Mouse (Mus musculus) cerebellum, adult 8-10 months (tissue): ENCODE measurements around the gene Gpr89.

Source experiments
- DNase-seq: peaks from one replicate; pipeline ENCODE4 v3.0.0; 2022

Gpr89 gene

DNA sequence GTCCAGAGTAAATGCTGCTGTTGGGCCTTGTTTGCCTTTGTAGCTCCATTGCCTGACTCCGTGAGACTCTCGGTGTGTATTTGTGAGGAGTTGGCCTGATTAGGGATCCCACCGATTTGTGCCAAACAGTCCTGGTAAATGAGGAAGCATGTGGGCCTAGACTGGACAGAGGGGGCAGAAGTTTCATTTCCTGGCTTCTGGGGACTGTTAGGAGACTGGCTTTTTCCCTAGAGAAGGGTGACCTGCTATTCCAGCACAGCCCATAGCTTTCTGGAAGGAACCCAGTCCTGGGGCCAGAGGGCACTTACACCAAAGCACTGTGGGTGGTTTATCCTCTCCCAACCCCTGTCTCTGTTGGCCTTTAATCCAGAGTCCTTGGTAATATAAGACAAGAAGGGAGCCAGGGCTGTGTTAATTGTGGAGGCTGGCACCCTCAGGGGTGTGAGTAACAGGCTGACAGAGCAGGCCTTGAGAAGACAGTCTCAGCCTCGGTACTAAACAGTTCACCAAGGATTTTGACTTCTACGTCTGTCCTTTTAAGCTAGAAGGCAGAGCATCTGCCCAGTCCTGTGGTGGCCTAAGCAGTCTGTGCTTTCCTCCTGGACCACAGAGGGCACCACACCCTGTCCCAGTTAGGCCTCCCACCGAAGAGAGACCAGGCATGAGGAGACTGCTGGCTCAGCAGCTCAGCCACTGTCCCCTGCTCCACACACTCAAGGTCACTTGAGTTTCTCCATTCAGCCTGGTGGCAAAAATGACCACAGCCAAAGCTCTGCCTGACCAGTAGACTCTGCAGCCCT lies 84.8 kb downstream of the Gpr89 start:
- DNase-seq: no peak
